Mouse (Mus musculus): ENCODE measurements around the gene Eif3l.
"Not testable (repeated sequence)": the region's sequence is repeated elsewhere in the genome, so short reads cannot be mapped to it uniquely, and the experiment has no call there.

The Eif3l gene

GRCm38 (mm10) chr15:79074913-79075532, at the start of gene Eif3l:
Gene Eif3l, plus strand, starts transcription at chr15:79075179.
- peak; percentile 88 for DNase-seq (ENCODE audit: low spot score in 2 of 2)

- DNase-seq (ENCODE audit: low spot score in 2 of 2) = no peak
Observed at GRCm38 (mm10) chr15:79025687-79026308, 49.2 kb upstream of the Eif3l start.

DNA sequence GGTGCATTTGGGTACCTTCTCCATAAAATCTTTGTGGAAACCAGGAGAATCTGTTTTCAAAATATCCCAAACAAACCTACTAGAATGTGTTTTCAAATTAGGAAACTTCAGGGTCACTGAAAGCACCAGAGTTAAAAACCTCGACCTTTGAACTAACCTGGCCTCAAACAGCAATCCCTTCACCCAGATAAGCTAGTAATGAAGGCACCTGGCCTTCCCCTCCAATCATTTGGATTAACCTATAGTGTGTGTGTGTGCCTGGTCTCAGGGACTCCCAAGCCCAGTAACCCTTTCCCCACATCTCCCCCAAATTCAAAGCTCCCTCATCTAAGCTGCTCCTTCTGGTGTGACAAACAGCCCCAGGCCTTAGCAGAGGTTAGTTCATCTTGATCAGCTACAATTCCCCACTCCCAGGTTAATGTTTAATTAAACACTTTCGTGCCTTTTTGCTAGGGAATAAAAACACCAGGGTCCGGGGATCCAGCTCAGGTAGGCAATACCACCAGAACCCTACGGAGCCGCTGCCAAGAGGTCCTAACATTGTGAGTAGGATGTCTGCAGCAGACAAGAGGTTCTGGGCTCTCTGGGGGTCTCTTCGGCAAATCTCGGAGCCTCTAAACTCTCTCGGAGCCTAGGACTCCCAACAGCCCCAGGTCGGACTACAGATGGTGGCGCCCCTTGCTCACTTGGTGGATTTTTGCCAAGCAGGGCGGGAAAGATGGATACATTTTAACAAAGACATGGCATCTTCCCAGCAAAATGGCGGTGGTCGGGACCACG, 48.3 kb upstream of the Eif3l start:
- no peak for DNase-seq (ENCODE audit: low spot score in 2 of 2)

- DNase-seq (ENCODE audit: low spot score in 2 of 2) = no peak
Observed at GRCm38 (mm10) chr15:79027291-79028205, 47.4 kb upstream of the Eif3l start.

DNA sequence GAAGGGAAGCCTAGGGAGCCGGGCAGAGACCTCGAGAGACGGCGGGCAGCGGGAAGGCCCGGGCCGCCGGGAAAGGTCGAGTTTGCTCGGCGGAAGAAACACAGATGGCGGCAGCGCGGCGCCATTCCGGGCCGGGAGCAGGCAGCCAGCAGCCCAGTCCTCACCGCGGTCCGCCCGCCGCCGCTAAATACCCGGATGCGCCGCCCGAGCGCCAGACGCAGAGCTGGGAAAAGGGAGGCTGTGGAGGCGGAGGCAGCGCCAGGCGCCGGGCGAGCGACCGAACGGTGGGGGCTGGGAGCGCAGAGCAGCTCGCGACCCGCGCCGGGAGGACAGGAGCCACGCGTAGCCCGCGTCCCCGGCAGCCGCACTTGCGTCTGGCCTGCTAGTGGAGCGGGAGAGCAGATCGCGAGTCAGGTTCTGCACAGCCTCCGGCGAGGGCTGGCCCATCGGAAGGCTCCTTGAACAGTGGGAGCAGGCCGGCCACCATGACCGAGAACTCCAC, 46.7 kb upstream of the Eif3l start, which contains the start of gene H1f0:
H1f0 (plus strand) TSS at position 214 of the 502 bp plus-strand sequence.
- peak; percentile 46 to 58 for DNase-seq (ENCODE audit: low spot score in 2 of 2)

DNA sequence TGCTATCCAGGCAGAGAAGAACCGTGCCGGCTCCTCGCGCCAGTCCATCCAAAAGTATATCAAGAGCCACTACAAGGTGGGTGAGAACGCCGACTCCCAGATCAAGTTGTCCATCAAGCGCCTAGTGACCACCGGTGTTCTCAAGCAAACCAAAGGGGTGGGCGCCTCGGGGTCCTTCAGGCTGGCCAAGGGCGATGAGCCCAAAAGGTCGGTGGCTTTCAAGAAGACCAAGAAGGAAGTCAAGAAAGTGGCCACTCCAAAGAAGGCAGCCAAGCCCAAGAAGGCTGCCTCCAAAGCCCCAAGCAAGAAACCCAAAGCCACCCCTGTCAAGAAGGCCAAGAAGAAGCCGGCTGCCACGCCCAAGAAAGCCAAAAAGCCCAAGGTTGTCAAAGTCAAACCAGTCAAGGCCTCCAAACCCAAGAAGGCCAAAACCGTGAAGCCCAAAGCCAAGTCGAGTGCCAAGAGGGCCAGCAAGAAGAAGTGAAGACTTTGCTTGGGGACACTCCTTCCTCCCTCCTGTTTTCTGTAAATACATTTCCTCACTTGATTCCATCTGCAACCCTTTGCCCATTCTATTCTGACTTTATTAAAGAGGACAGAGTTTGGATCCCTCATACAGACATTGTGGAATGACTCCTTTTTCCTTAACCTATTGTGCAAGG, 46.0 kb upstream of the Eif3l start:
- DNase-seq (ENCODE audit: low spot score in 2 of 2) = no peak

GRCm38 (mm10) chr15:79029519-79030241, 45.3 kb upstream of the Eif3l start:
- DNase-seq (ENCODE audit: low spot score in 2 of 2) = no peak

DNA sequence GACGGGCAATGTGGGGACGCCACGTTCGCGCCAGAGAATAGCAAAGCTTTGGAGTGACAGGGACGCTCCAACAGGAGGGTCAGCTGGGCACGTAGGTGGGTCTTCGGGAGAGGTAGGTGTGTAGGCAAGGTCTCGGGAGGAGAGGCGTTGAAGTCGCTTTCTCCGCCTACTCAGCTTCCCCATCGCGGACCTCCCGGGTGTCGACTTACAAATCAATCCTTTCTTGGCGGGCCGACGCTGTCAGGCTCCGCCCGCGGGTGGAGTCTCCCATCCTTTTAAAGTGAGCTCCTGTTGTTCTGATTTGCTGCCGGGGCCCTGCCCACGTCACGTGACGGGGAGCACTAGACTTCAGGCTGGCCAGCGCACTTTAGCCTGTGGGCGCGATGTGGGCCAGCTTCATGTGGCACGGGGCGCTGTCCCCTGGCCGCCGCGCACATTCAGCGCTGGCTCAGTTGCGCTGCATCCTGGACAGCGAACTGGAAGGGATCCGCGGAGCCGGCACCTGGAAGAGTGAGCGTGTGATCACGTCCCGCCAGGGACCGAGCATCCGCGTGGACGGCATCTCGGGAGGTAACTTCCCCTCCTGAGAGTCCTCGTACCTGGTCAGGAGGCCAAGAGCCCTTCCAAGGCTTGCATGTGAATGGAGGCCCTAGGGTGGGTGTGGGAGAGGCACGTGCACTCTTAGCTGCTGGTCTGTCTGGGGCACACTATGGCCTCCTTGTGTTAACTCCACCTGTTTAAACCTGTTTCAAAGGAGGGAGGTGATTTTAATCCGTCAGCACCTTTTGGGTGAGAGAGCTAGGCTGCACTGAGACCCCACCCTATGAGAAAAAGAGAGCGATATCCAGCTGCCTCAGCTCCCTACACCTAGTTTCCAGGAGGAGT, 44.2 kb upstream of the Eif3l start:
- DNase-seq (ENCODE audit: low spot score in 2 of 2) = peak; percentile 71 to 74

- DNase-seq (ENCODE audit: low spot score in 2 of 2) = not testable (repeated sequence)
Observed at GRCm38 (mm10) chr15:79031908-79032307, 43.1 kb upstream of the Eif3l start.

- peak; percentile 45 to 53 for DNase-seq (ENCODE audit: low spot score in 2 of 2)
Observed at GRCm38 (mm10) chr15:79037913-79038328, 37.1 kb upstream of the Eif3l start.

- no peak for DNase-seq (ENCODE audit: low spot score in 2 of 2)
Observed at GRCm38 (mm10) chr15:79038331-79038730, 36.6 kb upstream of the Eif3l start.

GRCm38 (mm10) chr15:79038853-79039252, 36.1 kb upstream of the Eif3l start:
- DNase-seq (ENCODE audit: low spot score in 2 of 2) = peak; percentile 85 to 87

DNA sequence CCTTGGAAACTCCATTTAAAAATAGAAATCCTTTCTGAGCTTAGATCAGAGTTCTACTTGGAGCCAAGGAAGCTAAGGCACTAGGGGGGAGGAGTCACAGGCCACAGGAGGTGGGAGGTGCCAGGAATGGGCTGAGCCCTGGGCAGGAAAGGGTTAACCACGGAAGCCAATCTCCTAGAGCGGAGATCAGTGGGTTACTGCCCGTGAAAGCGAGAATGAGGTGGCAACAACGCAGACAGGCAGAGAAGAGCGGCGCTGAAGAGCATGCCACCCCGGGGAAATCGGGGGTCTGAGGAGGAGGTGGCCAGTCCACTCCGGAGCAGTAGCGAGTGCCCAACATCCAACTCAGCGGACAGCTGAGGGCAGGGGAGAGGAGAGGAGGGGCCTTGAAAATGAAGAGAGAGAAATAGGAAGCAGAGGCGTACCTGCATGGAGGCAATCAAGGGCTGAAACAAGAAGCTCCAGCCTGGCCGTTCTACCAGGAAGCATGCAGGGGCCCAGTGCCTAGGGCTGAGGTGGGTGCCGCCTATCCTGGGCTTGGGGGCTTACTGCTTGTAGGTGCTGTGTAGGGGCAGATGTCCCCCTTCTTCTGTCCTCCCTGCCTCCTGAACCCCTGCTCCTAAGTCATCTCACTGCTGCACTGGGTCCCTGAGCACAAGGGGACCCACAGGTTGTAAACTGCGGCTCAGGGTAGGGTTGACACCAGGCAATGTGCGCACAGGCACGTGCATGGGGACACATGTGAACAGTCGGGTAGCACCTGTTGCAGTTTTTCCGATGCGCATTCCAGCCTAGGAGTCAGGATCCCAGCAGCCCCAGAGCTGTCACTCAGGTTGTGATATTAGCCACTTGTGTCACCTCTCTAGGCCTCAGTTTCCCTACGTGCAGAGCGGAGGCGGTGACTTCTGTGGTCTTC, 34.2 kb upstream of the Eif3l start:
- DNase-seq (ENCODE audit: low spot score in 2 of 2) = no peak

DNA sequence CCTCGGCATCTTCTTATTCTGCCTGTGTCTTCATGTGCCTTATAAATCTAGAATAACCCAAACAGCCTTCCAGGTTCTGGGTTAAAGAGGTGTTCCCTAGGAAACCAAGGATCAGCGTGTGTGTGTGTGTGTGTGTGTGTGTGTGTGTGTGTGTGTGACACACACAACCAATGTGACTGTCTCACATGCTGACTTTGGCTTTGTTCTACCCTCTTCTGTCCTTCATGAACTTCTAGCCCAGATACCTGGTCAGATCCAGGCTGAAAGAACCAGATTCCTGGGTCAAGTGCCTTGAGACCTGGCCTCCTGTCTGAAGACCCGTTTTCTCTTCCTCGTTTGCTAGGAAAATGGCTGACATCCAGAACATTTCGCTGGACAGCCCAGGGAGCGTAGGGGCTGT, 33.4 kb upstream of the Eif3l start, which contains the start of gene Galr3:
Galr3 (plus strand) TSS at position 301 of the 400 bp plus-strand sequence.
- no peak for DNase-seq (ENCODE audit: low spot score in 2 of 2)

DNA sequence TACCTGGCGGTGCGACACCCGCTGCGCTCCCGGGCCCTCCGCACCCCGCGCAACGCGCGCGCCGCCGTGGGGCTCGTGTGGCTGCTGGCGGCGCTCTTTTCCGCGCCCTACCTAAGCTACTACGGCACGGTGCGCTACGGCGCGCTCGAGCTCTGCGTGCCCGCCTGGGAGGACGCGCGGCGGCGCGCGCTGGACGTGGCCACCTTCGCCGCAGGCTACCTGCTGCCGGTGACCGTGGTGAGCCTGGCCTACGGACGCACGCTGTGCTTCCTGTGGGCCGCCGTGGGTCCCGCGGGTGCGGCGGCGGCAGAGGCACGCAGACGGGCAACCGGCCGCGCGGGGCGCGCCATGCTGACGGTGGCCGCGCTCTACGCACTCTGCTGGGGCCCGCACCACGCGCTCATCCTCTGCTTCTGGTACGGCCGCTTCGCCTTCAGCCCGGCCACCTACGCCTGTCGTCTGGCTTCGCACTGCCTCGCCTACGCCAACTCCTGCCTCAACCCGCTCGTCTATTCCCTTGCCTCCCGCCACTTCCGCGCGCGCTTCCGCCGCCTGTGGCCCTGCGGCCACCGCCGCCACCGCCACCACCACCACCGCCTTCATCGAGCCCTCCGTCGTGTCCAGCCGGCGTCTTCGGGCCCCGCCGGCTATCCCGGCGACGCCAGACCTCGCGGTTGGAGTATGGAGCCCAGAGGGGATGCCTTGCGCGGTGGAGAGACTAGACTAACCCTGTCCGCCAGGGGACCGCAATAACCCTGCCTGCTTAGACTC, 32.1 kb upstream of the Eif3l start:
- no peak for DNase-seq (ENCODE audit: low spot score in 2 of 2)

DNA sequence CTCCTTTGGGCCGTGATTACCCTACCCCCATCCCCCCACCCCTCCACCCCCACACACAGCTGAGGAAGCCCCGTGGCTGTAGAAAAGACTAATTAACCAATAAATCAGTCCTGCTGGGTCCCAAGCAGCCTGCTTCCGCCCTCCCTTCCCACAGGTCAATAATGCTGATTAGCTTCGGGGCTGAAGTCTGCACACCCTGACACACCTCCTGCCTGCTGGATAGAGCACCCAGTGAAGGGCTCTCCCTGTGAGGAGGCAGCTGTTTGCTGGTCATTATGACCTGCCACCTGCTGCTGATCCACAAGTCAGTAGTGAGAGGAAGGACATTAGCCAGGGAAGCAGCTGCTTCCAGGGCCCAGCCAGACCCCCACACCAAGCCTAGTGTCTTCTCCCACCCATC, 30.1 kb upstream of the Eif3l start:
- no peak for DNase-seq (ENCODE audit: low spot score in 2 of 2)

DNA sequence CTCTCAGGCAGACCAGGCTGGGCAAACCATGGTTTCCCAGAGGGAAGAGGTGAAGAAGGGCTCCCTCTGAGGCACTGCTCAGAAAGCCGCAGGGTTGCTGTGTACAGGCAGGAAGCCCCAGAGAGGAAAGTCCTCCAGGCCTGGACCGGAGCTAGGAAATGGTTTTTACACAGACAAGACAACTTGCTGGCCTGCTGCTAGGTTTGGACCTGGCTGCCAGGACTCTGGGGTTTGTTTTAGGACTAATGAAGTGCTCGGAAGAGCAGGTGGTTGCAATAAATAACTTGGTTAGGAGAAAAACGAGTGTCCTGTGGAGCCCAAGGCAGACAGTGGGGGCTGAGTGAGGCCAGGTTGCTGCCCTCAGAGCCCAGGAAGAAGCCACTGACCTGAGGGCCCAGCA, 26.8 kb upstream of the Eif3l start:
- DNase-seq (ENCODE audit: low spot score in 2 of 2) = no peak

All from spleen, postnatal 36 days (tissue).